Mouse (Mus musculus) c-Kit-negative CD71-positive TER-119-positive erythroid progenitor cells, embryonic 14.5 days (primary cell): ENCODE data around the gene Dok3.
"Not testable (repeated sequence)": the region's sequence is repeated elsewhere in the genome, so short reads cannot be mapped to it uniquely, and the experiment has no call there.

Experiments used
- DNase-seq: peaks from one replicate; pipeline ENCODE4 v3.0.0-alpha.2; 2013; ENCODE audit warnings: low read depth, low spot score

Gene Dok3

DNA sequence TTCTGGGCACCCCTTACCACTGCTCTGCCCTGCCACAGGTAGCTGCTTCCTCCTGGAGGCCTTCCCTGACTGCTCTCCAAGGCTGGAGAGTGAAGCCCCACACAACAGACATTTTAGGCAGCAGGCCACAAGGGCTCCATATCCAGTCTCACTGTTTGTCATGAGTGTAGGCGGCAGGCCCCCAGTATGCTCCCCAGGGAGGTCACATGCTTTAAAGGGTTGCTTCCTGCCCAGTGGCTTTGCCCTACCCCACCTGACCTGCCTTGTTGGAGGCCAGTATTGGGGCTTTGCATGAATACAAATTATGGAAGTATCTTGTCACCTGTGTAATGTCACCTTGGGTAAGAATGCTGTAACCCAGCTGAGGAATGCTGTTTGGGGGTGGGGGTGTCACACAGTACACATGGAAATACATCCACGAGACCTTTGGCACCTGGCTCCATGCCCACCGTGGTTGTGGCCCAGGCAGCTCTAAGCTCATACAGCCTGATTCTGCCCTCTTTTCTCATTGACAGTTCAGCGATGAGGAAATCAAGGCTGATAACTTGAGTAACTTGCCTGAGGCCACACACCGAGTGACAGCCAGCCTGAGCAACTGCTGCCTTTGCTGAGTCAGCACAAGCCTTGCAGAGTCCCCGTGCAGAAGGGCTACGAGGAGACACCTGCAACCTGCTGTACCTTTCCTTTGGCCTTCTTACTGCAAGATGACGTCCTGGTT is at the start of gene Dok3:
Gene Dok3, minus strand, starts transcription at position 99 of the 718 bp plus-strand sequence.
- DNase-seq = no peak

DNA sequence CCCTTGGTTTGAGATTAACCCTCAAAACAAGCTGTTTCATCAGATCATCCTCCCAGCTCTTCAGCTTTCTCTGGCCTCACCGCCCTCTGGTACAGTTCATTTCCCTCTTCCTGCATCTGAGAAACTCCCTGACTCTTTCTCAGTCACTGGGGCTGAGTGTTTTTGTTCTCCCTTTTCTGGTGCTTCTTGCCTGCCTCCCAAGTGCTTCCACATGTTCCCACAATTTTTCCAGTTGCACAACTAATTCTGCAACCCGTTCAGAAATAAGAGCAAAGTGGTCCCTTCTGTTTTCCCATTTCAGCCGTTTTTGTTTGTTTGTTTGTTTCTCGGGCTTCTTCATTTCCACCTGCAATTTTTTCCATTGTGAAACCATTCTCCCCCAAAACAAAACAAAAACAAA is 49.0 kb upstream of the Dok3 start:
- no peak for DNase-seq

DNA sequence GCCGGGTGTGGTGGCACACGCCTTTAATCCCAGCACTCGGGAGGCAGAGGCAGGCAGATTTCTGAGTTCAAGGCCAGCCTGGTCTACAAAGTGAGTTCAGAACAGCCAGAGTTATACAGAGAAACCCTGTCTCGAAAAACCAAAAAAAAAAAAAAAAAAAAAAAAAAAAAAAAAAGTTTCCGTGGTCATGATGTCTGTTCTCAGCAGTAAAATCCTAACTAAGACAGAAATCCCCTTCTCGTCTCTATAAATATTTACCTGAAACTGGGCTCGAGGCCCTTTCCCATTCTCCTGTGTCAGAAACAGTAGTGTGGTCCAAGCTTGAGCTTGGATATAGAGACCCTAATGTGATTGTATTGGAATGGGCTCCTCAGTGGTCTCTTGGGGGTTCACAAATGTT is 47.8 kb upstream of the Dok3 start:
- not testable (repeated sequence) for DNase-seq

DNA sequence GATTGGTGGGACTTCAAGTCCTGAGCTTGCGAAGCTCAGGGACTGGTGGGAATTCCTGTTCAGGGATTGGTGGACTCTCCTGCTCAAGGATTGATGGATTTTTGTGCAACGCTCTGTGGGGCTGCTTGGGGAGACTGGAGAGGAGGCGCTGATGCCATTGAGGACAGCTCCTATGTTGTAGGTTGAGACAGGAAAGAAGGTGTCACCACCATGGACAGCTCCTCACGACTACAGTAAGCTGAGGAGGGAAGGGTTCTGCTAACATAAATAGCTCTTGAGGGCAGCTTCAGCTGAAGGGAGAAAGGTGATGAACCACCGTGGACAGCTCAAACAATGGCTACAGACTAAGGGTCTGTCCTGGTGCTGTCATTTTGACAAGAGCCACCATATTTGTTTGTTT is 46.8 kb upstream of the Dok3 start:
- DNase-seq = no peak

DNA sequence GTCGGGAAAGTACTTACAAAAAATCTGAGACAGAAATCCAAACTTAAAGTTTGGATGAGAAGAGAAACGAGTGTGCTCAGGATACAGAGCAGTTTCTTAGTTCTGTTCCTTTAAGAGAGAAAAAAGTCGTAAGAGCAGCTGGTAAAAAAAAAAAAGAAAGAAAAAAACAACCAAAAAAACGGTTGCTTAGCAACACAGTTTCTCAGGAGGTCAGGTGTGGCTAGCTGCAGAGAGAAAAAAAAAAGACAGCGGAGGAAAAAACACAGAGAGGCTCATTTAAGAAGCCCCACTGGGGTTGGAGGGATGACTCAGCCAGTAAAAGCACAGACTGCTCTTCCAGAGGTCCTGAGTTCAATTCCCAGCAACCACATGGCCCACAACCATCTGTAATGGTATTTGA is 45.2 kb upstream of the Dok3 start:
- DNase-seq = no peak

DNA sequence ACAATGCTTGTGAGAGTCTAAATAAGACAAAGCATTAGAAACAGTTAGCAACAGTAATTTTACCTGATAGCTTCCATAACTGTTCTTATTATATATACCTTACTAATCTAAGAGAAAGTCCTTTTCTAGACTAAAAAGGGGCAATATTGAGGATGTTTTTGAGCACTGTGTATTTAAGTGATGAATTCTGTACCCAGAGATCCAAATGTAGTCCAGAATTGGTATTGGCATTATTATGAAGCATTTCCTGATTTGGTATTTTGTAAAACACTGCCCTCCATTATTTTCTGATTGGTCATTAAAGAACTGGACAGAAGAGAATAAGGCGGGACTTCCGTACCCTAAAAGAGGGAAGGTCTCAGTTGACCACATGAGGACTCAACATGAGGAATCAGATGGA is 44.3 kb upstream of the Dok3 start, which contains the start of gene Tmed9:
Gene Tmed9, plus strand, starts transcription at position 301 of the 400 bp plus-strand sequence.
- DNase-seq = no peak

DNA sequence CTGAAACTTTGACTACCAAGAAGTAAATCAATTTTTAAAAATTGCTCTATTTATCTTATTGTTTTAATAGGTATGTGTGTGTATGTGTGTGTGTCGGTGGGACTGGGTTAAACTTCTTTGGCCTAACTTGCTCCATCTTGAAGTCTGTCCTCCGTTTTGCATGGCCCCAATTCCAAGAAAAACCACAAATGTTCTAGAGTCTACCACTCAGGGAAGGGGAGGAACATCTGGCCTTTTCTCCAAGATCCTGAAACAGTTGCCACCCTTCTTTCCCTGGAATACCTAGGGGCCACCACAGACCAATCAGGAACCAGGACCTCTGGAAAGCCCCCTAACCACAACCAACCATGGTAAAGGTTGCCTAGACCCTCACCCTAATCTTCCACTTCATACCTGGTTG is 42.9 kb upstream of the Dok3 start:
- peak; percentile 22 for DNase-seq

DNA sequence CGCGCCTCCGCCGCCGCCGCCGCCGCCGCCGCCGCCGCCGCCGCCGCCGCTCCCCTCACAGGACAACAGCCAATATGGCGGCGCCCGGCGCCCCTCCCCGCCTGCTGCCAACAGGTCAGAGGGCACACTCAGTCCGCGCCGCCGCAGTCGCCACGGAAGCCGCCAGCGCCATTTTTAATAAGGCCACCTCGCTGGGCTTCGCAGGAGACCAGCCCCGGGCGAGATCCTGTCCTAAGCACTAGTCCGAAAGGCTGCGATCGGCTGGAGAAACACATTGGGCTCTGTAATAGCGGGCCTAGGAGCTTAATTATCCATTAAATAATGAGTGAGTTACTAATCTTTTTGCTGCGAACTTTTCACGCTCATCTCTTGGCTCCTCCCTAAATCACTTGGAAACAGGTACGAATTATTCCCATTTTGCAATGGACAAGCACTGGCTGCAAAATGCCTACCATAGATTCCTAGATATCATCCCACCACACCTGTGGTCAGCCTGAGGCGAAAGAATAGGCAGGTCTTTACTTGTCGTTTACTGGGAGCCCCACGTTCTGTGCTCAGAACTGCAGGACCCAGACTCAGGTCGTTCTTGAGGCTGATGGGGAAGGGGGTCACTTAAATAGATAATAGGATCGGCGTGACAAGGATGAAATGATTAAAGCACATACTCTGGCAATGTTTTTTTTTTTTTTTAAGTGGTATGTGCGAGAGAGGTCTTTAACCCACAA is 42.1 kb upstream of the Dok3 start, which contains the start of gene Fam193b:
Gene Fam193b, minus strand, starts transcription at position 94 of the 725 bp plus-strand sequence.
- peak; percentile 86 for DNase-seq

DNA sequence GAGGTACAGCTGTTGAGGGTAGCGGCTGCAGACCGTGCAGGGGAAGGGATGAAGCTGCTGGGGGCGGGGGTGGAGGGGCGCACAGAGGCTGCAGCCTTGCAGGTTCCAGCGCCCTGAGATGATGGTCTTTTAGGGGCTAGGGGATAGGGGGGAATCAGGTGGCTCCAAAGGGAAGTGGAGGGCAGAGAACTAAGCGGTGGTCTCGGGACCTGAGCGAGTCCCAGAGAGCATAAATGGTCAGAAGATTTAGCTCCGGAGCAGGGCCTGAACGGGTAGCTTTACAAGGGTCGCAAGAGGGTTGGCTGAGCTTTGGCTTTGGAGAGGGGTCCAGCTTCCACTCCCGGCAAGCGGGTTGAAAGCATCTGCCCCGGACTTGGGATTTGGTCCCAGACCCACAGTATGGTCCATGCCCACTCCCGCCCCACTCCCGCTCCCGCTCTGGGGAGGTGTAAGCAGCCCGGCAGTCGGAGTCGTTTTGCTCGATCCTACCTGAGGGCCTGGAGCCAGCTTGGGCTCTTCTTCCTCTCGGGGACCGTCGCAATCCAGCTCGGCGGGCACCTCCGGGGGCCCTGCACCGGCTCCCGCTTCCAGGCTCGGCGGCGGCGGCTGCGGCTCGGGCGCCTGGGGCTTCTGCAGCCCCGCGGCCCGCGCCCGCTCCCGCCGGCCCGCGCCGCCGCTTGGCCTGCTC is 41.3 kb upstream of the Dok3 start:
- peak; percentile 16 for DNase-seq

DNA sequence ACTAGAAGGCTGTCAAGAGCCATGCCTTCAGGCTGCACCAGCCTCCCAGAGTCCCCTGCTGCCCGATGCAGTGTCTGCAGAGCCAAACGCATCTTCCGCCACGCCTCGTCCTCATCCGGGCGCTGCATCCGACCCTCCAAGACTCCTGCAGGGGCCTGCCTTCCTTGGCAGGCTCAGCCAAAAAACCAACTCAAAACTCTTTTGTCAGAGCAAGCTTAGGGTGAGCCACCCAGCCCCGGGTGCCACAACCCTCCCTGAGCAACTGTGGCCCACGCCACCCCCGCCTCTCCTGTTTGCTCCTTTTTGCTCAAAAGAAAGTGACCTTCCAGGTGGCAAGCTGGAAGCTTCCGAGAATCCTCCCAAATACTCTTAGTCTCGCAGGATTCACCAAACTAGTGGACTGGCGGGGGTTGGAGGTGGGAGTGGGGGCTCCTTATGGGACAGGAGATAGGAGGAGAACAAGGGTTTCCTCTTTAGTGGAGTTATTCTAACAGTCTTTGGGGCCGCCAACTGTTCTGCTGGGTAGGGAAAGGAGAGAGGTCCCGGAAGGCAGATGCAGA is 40.7 kb upstream of the Dok3 start:
- DNase-seq = no peak

DNA sequence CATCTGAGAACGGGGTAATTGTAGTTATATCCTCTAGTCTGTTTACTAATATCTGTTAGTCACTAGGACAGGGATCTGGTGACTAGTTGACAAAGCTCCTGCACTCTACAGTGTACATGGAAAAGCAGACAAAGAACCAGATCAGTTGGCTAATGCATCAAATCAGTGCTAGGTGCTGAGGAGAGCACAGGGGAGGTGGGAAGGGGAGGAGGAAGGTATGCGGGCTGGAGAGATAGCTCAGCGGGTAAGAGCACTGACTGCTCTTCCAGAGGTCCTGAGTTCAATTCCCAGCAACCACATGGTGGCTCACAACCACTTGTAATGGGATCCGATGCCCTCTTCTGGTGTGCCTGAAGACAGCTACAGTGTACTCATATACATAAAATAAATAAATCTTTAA is 39.4 kb upstream of the Dok3 start:
- DNase-seq = not testable (repeated sequence)

DNA sequence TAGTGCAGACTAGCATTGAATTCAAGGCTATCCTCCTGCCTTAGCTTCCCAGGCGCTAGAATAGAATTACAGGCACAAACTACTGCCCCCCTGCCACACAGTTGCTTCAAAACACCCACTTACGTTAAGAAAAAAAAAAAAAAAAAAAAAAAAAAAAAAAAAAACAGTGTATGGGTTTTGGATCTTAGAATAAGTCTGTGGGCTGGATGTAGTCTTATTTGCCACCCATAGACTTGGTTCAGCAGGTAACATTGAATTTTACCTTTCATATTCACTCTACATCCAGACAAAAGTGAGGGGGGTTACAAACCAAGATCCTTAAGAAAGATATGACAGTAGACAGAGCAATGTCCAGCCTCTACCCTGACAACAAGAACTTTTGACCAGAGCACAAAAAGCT is 38.9 kb upstream of the Dok3 start:
- no peak for DNase-seq

DNA sequence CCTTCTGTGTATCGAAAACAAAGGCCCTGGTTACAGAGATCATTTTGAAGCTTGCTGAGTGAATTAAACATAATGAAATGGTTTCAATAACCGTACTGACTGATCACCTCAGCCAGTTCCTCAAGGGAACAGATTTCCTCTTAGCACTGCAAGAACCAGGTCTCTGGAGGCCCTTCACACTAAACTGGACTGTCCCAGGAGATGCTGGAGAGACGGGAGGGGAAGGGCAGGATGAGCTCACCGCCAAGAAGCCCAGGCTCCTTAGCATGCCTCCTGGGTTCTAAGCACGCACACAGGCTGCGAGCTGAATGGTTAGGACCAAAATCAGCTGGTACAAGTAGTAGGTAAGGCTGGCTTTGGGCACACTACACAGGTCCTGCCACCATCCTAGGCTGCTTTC is 37.9 kb upstream of the Dok3 start:
- no peak for DNase-seq

DNA sequence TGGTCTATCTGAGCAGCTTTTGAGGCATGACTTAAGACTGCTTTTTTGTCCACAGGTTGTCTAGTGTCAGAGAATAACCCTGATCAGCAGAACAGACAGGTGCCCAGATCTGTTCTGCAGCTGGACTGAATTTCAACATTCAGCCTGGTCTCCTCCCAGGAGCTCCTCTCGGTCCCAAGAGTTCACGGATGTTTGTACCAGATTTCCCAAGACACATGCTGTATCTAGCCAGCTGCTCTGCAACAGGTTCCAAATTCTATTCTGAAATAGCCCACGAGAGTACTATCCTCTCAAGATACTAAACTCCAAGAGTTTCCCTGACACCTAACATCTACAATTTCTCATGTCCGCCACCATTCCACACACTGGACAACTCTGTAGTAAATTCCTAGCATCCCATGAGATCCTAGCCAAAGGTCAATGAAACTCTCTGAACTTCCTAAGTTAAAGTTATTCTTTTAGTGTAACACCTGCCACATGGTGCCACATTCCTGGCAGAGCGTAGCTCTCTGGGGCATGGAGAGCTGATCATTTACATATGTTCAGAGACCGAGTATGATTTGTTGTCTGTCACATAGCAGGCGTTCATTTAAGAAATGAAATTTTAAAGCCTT is 34.3 kb upstream of the Dok3 start:
- no peak for DNase-seq

DNA sequence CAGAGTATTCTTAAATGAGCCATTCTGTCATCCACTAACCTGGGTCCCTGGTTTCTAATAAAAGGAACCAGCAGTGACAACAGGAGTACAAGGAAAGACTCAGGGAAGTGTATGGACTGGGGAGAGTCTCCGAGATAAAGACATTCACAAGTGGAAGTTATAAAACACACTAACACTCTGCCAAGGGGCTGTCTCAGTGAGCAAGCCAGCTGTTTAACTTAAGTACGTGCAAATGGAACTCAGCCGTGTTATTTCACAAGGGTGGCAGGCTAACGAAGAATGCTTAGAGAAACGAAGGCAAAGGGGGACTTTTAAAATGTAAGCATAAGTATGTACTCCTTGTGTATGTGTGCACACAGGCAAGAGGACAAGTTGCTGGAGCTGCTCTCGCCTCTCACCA is 28.4 kb upstream of the Dok3 start:
- no peak for DNase-seq

DNA sequence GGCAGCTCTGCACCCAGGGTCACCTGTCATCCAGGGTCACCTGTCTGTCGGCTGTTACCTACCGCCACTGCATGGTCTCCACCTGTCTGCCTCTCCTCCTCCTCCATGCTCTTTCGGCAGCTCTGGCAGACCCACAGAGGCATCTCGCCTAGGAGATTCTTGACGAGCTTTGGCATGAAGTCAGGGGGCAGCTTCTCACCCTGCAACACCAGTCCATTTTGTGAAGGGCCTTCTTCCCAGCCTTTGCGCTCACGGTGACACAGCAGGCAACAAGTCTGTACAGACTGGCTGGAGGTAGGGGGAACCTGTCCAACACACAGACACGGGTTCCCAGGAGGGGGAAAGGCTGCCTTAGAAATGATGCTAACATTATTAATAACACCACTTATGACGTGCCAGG is 26.8 kb upstream of the Dok3 start:
- no peak for DNase-seq

DNA sequence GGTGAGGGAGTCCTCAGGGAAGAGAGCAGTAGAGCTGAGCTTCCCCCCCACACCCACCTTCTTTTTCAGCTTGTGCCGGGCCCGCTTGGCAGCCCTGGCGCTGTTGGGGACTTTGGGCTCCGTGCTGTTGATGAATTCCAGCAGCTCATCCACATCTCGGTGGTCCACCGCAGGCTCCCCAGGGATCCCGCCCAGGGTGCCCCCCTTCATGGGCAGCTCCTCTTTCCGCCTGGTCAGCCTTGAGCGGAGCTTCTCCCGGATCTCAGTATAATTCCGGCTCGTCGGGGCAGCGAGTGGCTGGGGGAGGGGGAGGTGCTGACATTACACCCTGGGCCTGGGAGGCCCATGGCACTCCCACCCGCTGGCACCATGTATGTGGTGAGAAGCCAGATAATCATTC is 20.0 kb upstream of the Dok3 start:
- no peak for DNase-seq

DNA sequence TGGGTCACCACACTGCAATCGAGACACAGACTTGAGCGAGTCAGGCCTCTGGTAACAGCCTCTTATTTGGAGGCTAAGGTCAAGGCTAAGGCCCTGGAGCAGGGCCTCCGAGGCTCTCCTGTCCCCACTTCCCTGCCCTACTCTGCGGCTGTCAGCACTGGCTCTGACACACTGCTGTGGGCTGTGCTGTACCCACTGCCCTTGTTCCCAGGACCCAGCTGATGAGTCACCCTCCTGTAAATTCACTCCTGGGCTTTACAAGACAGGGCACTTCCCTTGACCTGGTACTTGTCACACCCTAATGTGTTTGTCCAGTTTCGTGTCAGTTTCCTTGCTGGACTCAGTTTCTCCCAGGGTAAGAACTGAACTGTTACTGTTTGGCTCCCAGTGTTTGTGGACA is 19.3 kb upstream of the Dok3 start:
- no peak for DNase-seq

DNA sequence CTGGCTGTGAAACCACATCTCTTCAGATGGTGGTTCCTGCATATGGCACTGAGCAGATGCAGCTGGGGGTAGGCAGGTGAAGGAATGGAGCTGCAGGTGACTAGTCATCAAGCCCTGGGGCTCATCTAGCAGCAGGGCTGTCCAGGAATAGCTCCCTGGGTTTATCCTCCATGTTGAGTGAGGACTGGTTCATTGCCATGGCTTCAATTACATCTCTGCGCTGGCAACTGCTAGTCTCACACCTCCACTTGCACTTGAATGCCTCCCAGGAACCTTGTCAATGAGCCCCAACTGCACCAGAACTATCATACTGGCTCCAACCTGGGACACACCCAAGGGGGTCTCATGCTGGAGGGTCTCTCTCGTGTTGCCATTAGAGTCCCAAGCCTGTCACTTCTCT is 18.8 kb upstream of the Dok3 start:
- no peak for DNase-seq

DNA sequence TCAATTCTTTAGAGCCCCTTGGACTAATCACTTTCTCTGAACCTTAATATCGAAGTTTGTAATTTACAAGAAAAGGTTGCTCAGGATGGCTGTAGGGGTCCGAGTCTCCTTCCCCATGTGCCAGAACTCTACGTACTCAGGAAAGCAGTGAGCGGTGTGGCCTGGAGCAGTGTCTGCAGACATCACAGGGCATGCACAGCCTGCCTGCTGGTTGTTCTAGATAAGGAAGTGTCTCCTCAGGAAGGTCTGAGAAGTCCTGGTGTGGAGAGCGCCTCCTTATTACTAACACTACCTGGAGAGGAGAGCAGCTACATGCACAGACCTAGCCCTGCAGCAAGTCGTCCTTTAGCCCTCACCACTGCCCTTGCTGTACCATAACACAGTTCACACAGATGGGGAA is 15.7 kb upstream of the Dok3 start:
- DNase-seq = no peak

DNA sequence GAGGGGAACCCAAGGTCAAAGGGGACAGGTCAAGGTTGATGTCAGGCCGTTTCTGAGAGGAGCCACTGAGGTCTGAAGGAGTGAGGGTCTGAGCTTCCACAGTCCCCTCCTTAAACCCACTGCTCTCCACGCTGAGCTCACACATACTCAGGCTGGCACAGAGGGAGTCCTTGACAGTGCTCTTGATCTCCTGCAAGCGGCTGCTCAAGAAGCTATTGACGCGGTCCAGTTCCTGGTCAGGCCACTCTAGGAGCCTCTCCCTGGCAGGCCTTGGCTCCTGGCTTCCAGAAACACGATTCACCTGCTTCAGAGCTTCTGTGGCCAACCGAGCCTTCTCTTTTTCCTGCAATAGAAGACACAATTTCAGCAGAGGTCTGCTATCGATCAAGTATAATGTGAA is 14.4 kb upstream of the Dok3 start:
- DNase-seq = no peak

DNA sequence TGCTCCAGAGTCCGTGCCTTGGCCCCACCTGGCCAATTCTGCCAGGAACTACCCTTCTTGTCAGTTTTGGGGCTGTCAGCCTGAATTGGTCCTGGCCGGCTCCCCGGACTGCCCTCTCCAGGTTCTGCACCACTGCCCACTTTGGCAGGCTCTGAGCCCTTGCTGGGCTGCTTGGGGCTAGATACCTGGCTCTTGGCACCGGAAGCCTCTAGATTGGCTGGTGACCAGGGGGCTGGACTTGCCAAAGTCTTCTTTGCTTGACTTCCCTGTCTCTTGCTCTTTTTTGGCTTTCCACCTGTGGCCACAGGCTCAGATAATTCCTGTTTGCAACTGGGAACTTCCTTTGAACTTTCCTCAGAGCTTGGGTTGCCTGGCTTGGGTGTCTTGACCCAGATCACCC is 13.8 kb upstream of the Dok3 start:
- DNase-seq = no peak
